ENCODE assay signal across 24 mouse cellular contexts in genomic region chr12:16331456-16331855, GRCm38 (mm10).
"Had no signal": no experiment of that assay in that cellular context is flagged by ENCODE, and none has a peak within 500 bp of the region (broad histone marks: within the 10 kb centered on the region; RNA-seq: fewer than 3 reads in every experiment).

No protein-coding gene starts in this region.

- H3K27me3 ChIP-seq: heart, embryonic 13.5 days; heart, embryonic 15.5 days; kidney, embryonic 15.5 days; limb, embryonic 13.5 days; limb, embryonic 15.5 days; liver, embryonic 12.5 days had no signal

- H3K9ac ChIP-seq: heart, embryonic 13.5 days; heart, embryonic 15.5 days; hindbrain, embryonic 14.5 days; kidney, embryonic 15.5 days; limb, embryonic 13.5 days; limb, embryonic 15.5 days; liver, embryonic 12.5 days; liver, embryonic 14.5 days had no signal

- ATAC-seq: hindbrain, embryonic 16.5 days; intestine, embryonic 16.5 days; liver, embryonic 12.5 days had no signal

- H3K36me3 ChIP-seq: heart, embryonic 13.5 days; heart, embryonic 15.5 days; kidney, embryonic 15.5 days; limb, embryonic 13.5 days; limb, embryonic 15.5 days; liver, embryonic 12.5 days had no signal

- H3K9me3 ChIP-seq: heart, embryonic 13.5 days; heart, embryonic 15.5 days; kidney, embryonic 15.5 days; limb, embryonic 13.5 days; limb, embryonic 15.5 days; liver, embryonic 12.5 days had no signal

- H3K27ac ChIP-seq: heart, embryonic 13.5 days; heart, embryonic 15.5 days; hindbrain, embryonic 14.5 days; kidney, embryonic 15.5 days; kidney, postnatal 0 days; limb, embryonic 13.5 days; limb, embryonic 15.5 days; liver, embryonic 12.5 days; liver, embryonic 14.5 days had no signal

- H3K4me1 ChIP-seq: heart, embryonic 15.5 days; kidney, embryonic 15.5 days; limb, embryonic 13.5 days; limb, embryonic 15.5 days; liver, embryonic 12.5 days had no signal

- DNase-seq: gastrocnemius, postnatal 14 days; gastrocnemius, postnatal 36 days; heart, postnatal 14 days; heart, postnatal 36 days; kidney, adult 11 months; kidney, adult 2 months; kidney, adult 9 months; kidney, postnatal 14 days; kidney, postnatal 36 days; layer of hippocampus, adult 9-11 months; layer of hippocampus, postnatal 36 days; left cerebral cortex, postnatal 4 days had no signal

- H3K4me2 ChIP-seq: heart, embryonic 11.5 days; heart, embryonic 13.5 days; heart, embryonic 15.5 days; hindbrain, embryonic 14.5 days; kidney, embryonic 15.5 days; limb, embryonic 13.5 days; limb, embryonic 15.5 days; liver, embryonic 12.5 days had no signal

- H3K4me3 ChIP-seq: heart, embryonic 13.5 days; heart, embryonic 15.5 days; kidney, embryonic 15.5 days; limb, embryonic 13.5 days; limb, embryonic 15.5 days; liver, embryonic 12.5 days had no signal
